Mouse (Mus musculus): ENCODE measurements around the gene Asb12. TPM values are rescaled to one million over a fixed set of nuclear protein-coding genes. Genes with fewer than 3 reads are reported as not detected.

Gene Asb12
- polyA plus RNA-seq, 1 experiment from 2014 or later = not detected

- no peaks in the 10 kb centered on the region for H3K27me3 ChIP-seq (ENCODE audit: insufficient read depth, poor library complexity, severe bottlenecking)
Measured at GRCm38 (mm10) chrX:95441290-95441689, 116.5 kb downstream of the Asb12 start.

GRCm38 (mm10) chrX:95438491-95438890 lies 119.3 kb downstream of the Asb12 start:
- Histone ChIP-seq H3K4me3 (no peak overlapping the region), H3K27me3 (ENCODE audit: insufficient read depth, poor library complexity, severe bottlenecking) (no peaks in the 10 kb centered on the region), H3K27ac (no peak overlapping the region), H3K4me1 (replicated peaks) (peaks cover 11% of the 10 kb centered on the region), H3K36me3 (peaks cover 6% of the 10 kb centered on the region; the same call in 1 of the 2 replicates), H3K9me3 (no peaks in the 10 kb centered on the region)
- no peak for DNase-seq (ENCODE audit: low spot score)
- WGBS = 87% methylated on average over 4 of the region's 4 CpGs

More at GRCm38 (mm10) chrX:95441290-95441689, 116.5 kb downstream of the Asb12 start:
- H3K36me3 ChIP-seq = peaks cover 6% of the 10 kb centered on the region; the same call in 1 of the 2 replicates
- DNase-seq (ENCODE audit: low spot score) = no peak
- peaks cover 11% of the 10 kb centered on the region for H3K4me1 ChIP-seq (replicated peaks)
- H3K4me3 ChIP-seq = no peak overlapping the region
- H3K27ac ChIP-seq = no peak overlapping the region
- H3K9me3 ChIP-seq = no peaks in the 10 kb centered on the region

DNA sequence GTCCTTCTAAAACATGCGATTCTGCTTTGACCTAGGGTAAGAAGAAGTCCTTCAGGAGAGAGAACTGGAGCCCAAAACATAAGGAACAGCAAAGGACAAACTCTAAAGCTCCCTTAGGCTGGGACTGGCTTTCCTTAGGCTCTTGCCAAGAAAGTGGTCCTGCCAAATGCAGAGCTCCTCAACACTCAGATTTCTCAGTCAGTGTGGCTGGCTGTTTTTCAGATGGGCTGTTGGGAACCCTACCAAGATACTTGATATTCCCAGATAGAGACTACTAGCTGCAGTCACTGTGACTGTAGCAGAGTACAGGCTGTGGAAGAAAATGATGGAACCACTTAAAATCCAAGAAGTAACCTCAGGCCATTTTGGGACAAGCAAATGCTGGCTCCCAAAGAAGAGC lies 120.6 kb downstream of the Asb12 start:
- no peaks in the 10 kb centered on the region for H3K9me3 ChIP-seq
- no peaks in the 10 kb centered on the region for H3K27me3 ChIP-seq (ENCODE audit: insufficient read depth, poor library complexity, severe bottlenecking)
- H3K27ac ChIP-seq = no peak overlapping the region
- no peak overlapping the region for H3K4me3 ChIP-seq
- 92% methylated on average over 1 of the region's 1 CpGs for WGBS
- H3K36me3 ChIP-seq = peaks cover 6% of the 10 kb centered on the region; the same call in 1 of the 2 replicates
- H3K4me1 ChIP-seq (replicated peaks) = peaks cover 2% of the 10 kb centered on the region; the same call in 1 of the 2 replicates
- DNase-seq (ENCODE audit: low spot score) = no peak

Other genes with a start within 250 kb of the Asb12 start
- 8.3 and 9.6 TPM in 2 replicates for gene Amer1, start 113.1 kb downstream of the Asb12 start, polyA plus RNA-seq (2016; fragmentation: Nextera tagmentation; extraction: Ambion mirVana)
- not detected in 2 replicates for gene Pfn5, start 117 bp upstream of the Asb12 start, polyA plus RNA-seq (2016; fragmentation: Nextera tagmentation; extraction: Ambion mirVana)
- 32.3 and 34.5 TPM in 2 replicates for gene Zc4h2, start 100.5 kb upstream of the Asb12 start, polyA plus RNA-seq (2016; fragmentation: Nextera tagmentation; extraction: Ambion mirVana)
- gene Zc3h12b, start 153.7 kb upstream of the Asb12 start, polyA plus RNA-seq (2016; fragmentation: Nextera tagmentation; extraction: Ambion mirVana) = 2.6 and 3.1 TPM in 2 replicates

Data from hindbrain, embryonic 10.5 days (tissue).